Mouse (Mus musculus) hindbrain, embryonic 16.5 days (tissue): Measurements from ENCODE around the gene Calhm1. TPM values are rescaled to one million over a fixed set of nuclear protein-coding genes. Genes with fewer than 3 reads are reported as not detected.

Experiments used
- ATAC-seq: fragments of 200-750 bp; cut with Nextera tagmentation; 2 replicates; pipeline ENCODE4 v1.8.0; 2017; ENCODE audit warnings: moderate TSS enrichment, moderate library complexity
- H3K27ac ChIP-seq: fragments of 300-500 bp; sonication (generic); 2 replicates; pipeline ENCODE4 v1.5.1; 2014; ENCODE audit warnings: low read depth, mild to moderate bottlenecking, control low read depth, low read length, moderate library complexity
- H3K27me3 ChIP-seq: fragments of 300-500 bp; sonication (generic); replicated peaks from 2 replicates; pipeline ENCODE4 v1.6.1; 2014; ENCODE audit warnings: low read length; ENCODE audit not compliant: control insufficient read depth, insufficient read depth
- H3K36me3 ChIP-seq: fragments of 300-500 bp; sonication (generic); 2 replicates; pipeline ENCODE4 v1.6.1; 2014; ENCODE audit warnings: mild to moderate bottlenecking, low read length, moderate library complexity, mixed read lengths; ENCODE audit not compliant: control insufficient read depth, insufficient read depth
- H3K4me1 ChIP-seq: fragments of 300-500 bp; sonication (generic); 2 replicates; pipeline ENCODE4 v1.6.1; 2014; ENCODE audit warnings: low read depth, low read length; ENCODE audit not compliant: control insufficient read depth, insufficient read depth
- H3K4me2 ChIP-seq: fragments of 300-500 bp; sonication (generic); 2 replicates; pipeline ENCODE4 v1.6.1; 2014; ENCODE audit warnings: mild to moderate bottlenecking, low read length, control low read depth, moderate library complexity
- H3K4me3 ChIP-seq: fragments of 300-500 bp; sonication (generic); 2 replicates; pipeline ENCODE4 v1.5.1; 2014; ENCODE audit warnings: mild to moderate bottlenecking, low read length, control low read depth, moderate library complexity
- H3K9ac ChIP-seq: fragments of 300-500 bp; sonication (generic); 2 replicates; pipeline ENCODE4 v1.6.1; 2014; ENCODE audit warnings: low read depth, mild to moderate bottlenecking, control low read depth, low read length, moderate library complexity
- H3K9me3 ChIP-seq: fragments of 300-500 bp; sonication (generic); 2 replicates; pipeline ENCODE4 v1.6.1; 2014; ENCODE audit warnings: mild to moderate bottlenecking, low read length, moderate library complexity; ENCODE audit not compliant: control insufficient read depth
- WGBS: fragments of 180-500 bp; shearing (Covaris S2); extraction: QIAGEN DNeasy Blood & Tissue Kit; methylation state at CpG from one replicate; pipeline ENCODE4 v1.1.7; 2014; 5-methylcytosine and 5-hydroxymethylcytosine counted together
- polyA plus RNA-seq: library from polyadenylated mRNA; unstranded; fragments of >200 nt; fragmentation: Nextera tagmentation; extraction: Ambion mirVana; gene quantifications from 2 replicates; pipeline ENCODE4 v1.2.1, GENCODE M21; 2015

Gene Calhm1
- polyA plus RNA-seq, 1 experiment from 2014 or later: not detected

GRCm38 (mm10) chr19:47128164-47128563 is 15.9 kb downstream of the Calhm1 start:
- Histone ChIP-seq H3K27me3 (no peaks in the 10 kb centered on the region), H3K4me3 (no peak overlapping the region), H3K4me1 (no peaks in the 10 kb centered on the region), H3K4me2 (no peak overlapping the region), H3K9me3 (no peaks in the 10 kb centered on the region), H3K9ac (no peak overlapping the region), H3K27ac (no peak overlapping the region), H3K36me3 (peaks cover 48% of the 10 kb centered on the region)
- no peak for ATAC-seq
- WGBS: 98% methylated on average over 10 of the region's 10 CpGs

GRCm38 (mm10) chr19:47122802-47123201 is 21.3 kb downstream of the Calhm1 start:
- H3K9ac ChIP-seq: no peak overlapping the region
- H3K27me3 ChIP-seq: no peaks in the 10 kb centered on the region
- no peaks in the 10 kb centered on the region for H3K4me1 ChIP-seq
- H3K4me3 ChIP-seq: no peak overlapping the region
- H3K27ac ChIP-seq: no peak overlapping the region
- no peak overlapping the region for H3K4me2 ChIP-seq
- H3K36me3 ChIP-seq: peaks cover 37% of the 10 kb centered on the region
- WGBS: 30% methylated on average over 2 of the region's 2 CpGs
- no peaks in the 10 kb centered on the region for H3K9me3 ChIP-seq
- ATAC-seq: no peak

GRCm38 (mm10) chr19:47121054-47121453 is 23.0 kb downstream of the Calhm1 start:
- no peaks in the 10 kb centered on the region for H3K9me3 ChIP-seq
- ATAC-seq: no peak
- no peaks in the 10 kb centered on the region for H3K27me3 ChIP-seq
- H3K4me2 ChIP-seq: no peak overlapping the region
- no peak overlapping the region for H3K9ac ChIP-seq
- WGBS: 42% methylated on average over 4 of the region's 4 CpGs
- peaks cover 36% of the 10 kb centered on the region for H3K36me3 ChIP-seq
- H3K4me3 ChIP-seq: no peak overlapping the region
- no peaks in the 10 kb centered on the region for H3K4me1 ChIP-seq
- H3K27ac ChIP-seq: no peak overlapping the region

- WGBS: 88% methylated on average over 2 of the region's 2 CpGs
- peaks cover 39% of the 10 kb centered on the region for H3K36me3 ChIP-seq
- H3K9me3 ChIP-seq: no peaks in the 10 kb centered on the region
- H3K4me1 ChIP-seq: no peaks in the 10 kb centered on the region
- no peak overlapping the region for H3K4me2 ChIP-seq
- H3K27me3 ChIP-seq: no peaks in the 10 kb centered on the region
- no peak overlapping the region for H3K27ac ChIP-seq
- no peak for ATAC-seq
- no peak overlapping the region for H3K9ac ChIP-seq
- H3K4me3 ChIP-seq: no peak overlapping the region
Measured at GRCm38 (mm10) chr19:47118634-47119033, 25.4 kb downstream of the Calhm1 start.

GRCm38 (mm10) chr19:47104641-47105271 is 39.3 kb downstream of the Calhm1 start:
- no peak overlapping the region for H3K4me3 ChIP-seq
- ATAC-seq: no peak
- H3K9ac ChIP-seq: no peak overlapping the region
- H3K4me2 ChIP-seq: no peak overlapping the region
- H3K27me3 ChIP-seq: no peaks in the 10 kb centered on the region
- no peaks in the 10 kb centered on the region for H3K4me1 ChIP-seq
- 97% methylated on average over 9 of the region's 9 CpGs for WGBS
- H3K27ac ChIP-seq: no peak overlapping the region
- H3K9me3 ChIP-seq: no peaks in the 10 kb centered on the region
- H3K36me3 ChIP-seq: peaks cover 67% of the 10 kb centered on the region

- Histone ChIP-seq H3K9me3 (no peaks in the 10 kb centered on the region), H3K4me3 (no peak overlapping the region), H3K9ac (no peak overlapping the region), H3K27me3 (no peaks in the 10 kb centered on the region), H3K4me2 (no peak overlapping the region), H3K27ac (no peak overlapping the region), H3K36me3 (peaks cover 63% of the 10 kb centered on the region), H3K4me1 (no peaks in the 10 kb centered on the region)
- whole genome bisulfite sequencing: 94% methylated on average over 5 of the region's 5 CpGs
- ATAC-seq: no peak
Measured at GRCm38 (mm10) chr19:47101080-47101479, 43.0 kb downstream of the Calhm1 start.

Other genes starting within 250 kb of the Calhm1 start
- 413 and 454 TPM in 2 replicates for gene Ina, start 129.6 kb downstream of the Calhm1 start, polyA plus RNA-seq
- gene Nt5c2, start 129.1 kb downstream of the Calhm1 start, polyA plus RNA-seq: 77.6 and 80.6 TPM in 2 replicates
- gene Pcgf6, start 93.3 kb downstream of the Calhm1 start, polyA plus RNA-seq: 26.8 and 30.2 TPM in 2 replicates
- gene Taf5, start 76.5 kb downstream of the Calhm1 start, polyA plus RNA-seq: 4.4 and 4.9 TPM in 2 replicates
- 1,339 and 1,421 TPM in 2 replicates for gene Usmg5, start 53.6 kb downstream of the Calhm1 start, polyA plus RNA-seq
- gene Pdcd11, start 53.5 kb downstream of the Calhm1 start, polyA plus RNA-seq: 4.4 and 5.0 TPM in 2 replicates
- 1.8 and 1.9 TPM in 2 replicates for gene Calhm2, start 6.0 kb downstream of the Calhm1 start, polyA plus RNA-seq
- gene Calhm3, start 13.5 kb upstream of the Calhm1 start, polyA plus RNA-seq: 0.15 TPM in 1 of 2 replicates, not detected in the other
- gene Neurl1a, start 34.6 kb upstream of the Calhm1 start, polyA plus RNA-seq: 15.0 and 16.0 TPM in 2 replicates